Mouse (Mus musculus): Measurements from ENCODE around the gene Aasdh.
A peak's percentile ranks its signal among the peaks of the same experiment; 100 is the strongest.

Aasdh gene

GRCm38 (mm10) chr5:76910807-76911206 lies 5.5 kb upstream of the Aasdh start:
- no peak for DNase-seq (ENCODE audit: low spot score)

GRCm38 (mm10) chr5:76906155-76906499 lies 813 bp upstream of the Aasdh start:
- DNase-seq (ENCODE audit: low spot score): no peak

DNA sequence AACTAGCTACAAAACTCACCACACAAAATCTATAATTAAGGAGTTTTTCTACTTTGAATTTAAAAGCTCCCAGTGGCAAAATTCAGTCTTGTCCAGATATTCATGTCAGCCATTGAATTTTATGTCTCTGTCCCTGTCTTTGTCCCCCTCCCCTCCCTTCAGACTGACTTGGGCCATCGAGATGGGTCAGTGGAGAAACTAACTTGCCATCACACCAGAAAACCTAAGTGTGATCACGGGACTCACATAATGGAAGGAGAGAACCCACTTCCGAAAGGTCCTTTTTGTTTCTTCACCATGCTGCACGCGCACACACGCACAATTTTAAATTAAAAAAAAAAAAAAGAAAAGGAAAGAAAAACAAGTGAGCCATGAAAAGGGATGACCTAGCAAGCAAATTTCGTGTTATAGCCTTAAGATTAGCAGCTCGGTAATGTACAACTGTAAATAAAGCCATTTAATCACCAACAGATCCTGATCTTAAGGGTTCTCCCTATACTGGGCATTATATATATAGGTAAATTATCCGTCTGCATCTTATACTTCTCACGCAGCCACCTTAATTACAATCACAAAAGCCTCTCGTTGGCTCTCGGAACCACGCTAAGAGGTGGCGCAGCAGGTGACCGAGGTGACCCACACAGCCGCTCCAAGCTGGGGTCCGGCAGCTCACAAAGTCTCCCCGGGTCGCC lies 455 bp downstream of the Aasdh start:
- DNase-seq (ENCODE audit: low spot score): no peak

DNA sequence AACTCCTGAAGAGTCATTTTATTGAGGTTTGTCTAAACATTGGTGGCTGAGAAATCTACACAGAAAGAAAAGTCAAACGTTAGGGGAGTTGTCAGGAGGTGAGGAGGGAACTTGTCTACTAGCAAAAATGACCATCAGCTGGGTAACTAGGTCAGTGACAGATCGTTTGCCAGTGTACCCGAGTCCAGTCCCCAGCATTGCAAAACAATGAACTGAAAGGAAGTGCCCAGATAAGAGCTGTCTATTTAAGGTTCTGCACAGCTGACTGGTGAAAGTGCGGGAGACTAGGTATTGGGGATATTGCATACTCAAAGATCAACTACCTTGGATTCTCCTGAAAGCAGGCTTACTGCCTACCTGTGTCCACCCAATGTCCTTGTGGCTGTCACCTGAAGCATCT lies 3.2 kb downstream of the Aasdh start:
- no peak for DNase-seq (ENCODE audit: low spot score)

DNA sequence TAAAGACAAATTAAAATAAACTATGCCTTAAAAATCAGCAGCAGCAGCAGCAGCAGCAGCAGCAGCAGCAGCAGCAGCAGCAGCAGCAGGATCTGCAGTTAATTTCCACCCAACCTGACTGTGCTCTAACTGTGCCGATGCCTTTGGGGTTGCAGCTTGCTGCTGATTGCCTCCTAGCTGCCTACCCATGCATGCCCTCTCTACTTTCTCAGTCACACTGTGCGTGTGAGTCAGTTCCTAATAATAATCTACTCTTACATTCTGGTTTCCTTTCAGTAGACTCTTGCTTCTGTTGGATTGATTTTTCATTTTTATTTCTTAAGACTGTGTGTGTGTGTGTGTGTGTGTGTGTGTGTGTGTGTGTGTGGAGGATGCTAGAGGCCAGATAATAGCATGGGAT lies 12.2 kb downstream of the Aasdh start:
- no peak for DNase-seq (ENCODE audit: low spot score)

DNA sequence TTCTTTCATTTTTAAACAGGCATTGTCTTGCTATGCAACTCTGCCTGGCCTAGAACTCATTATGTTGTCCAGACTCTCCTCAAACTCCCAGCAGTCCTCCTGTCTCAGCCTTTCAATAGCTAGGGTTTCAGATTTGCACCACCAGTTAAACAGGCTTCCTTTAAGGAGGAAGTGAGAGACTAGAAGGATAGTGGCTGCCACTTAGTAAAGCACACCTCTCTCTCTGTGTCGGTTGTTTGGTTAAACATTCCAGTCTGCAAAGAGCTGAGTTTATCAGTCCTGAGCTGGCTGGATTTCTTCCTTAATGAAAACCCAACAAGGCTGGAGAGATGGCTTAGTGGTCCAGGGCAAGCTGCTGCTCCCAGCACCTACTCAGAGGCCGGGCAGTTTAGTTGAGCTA lies 12.7 kb downstream of the Aasdh start:
- no peak for DNase-seq (ENCODE audit: low spot score)

DNA sequence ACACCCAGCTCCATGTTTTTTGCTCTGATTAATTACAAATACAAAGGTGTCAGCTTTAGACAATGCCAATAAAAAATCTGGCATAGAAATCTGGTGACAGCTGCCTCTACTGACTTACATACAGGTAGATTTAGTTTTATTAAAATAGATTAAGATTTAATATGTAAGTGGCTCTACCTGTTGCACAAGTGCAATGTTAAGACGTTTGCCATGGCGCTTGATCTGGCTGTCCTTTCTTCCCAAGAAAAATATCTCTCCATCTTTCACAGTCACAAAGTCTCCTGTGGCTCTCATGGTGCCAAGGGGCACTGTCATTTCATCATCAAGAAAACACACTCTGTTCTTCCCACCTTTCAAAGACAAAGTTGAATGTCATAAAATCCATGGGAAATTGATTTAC lies 18.3 kb downstream of the Aasdh start:
- DNase-seq (ENCODE audit: low spot score): no peak

GRCm38 (mm10) chr5:76884107-76884506 lies 21.2 kb downstream of the Aasdh start:
- DNase-seq (ENCODE audit: low spot score): no peak

DNA sequence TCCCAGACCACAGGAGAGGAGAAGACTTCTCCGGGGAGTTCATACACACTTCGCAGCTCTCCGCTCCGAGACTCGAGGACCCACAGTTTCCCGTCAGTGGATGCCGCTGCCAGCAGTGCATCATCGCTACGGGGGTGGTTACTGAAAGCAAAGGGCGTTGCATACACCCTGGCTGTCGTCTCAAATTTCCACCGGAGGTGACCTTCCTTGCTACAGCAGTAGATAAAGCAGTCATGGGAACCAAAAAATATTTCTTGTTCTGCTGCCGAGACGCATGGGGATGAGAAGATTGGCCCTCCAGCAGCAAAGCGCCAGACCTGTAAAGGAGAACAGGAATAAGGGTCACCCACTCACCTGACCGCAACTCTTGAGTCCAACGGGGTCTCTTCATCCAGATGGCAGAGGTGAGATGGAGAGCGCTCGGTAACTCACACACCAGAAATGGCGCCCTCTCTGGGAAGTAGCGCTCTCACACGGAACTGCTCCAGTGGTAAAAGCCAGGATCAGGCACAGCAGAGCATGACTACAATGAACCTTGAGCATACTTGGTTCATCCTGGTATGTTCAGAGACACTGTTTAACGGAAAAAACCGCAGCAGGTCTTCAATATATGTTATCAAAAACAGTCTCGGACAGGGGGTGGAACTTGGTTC lies 29.1 kb downstream of the Aasdh start:
- no peak for DNase-seq (ENCODE audit: low spot score)

DNA sequence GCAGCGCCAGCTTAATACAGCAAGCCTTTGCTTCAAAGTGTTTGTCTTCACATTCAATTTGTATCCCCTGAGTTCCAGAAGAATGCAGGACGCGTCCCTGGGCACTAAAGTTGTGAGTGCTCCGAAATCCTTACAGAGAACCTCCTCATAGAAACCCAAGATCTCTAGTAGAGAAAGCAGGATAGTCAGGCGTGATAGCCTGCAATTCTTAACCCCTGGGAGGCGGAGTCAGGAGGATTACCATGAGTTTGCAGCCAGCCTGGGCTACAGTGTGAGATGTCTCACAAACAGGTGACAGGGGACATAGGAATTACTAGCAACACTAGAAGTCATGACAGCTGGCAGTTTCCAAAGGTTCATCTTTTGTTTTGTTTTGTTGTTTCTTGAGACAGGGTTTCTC lies 35.8 kb downstream of the Aasdh start:
- DNase-seq (ENCODE audit: low spot score): no peak

GRCm38 (mm10) chr5:76868693-76869286 lies 36.5 kb downstream of the Aasdh start:
- peak; percentile 71 for DNase-seq (ENCODE audit: low spot score)

- DNase-seq (ENCODE audit: low spot score): no peak
Measured at GRCm38 (mm10) chr5:76866819-76867218, 38.5 kb downstream of the Aasdh start.

DNA sequence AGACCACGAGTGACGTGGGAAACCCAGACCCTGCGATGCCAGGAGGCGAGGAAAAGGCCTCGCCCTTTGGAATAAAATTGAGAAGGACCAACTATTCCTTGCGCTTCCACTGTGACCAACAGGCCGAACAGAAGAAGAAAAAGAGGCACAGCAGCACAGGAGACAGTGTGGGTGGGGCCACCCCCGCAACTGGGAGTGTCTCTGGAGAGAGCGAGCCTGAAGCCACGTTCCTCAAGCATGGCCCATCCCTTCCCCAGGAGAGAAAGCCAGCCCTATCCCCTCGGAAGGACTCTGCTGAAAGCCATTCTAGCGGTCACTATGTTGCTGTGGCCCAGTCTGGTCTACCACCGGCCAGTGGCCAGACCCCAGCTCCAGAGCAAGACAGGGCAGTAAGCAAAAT lies 46.9 kb downstream of the Aasdh start:
- no peak for DNase-seq (ENCODE audit: low spot score)

DNA sequence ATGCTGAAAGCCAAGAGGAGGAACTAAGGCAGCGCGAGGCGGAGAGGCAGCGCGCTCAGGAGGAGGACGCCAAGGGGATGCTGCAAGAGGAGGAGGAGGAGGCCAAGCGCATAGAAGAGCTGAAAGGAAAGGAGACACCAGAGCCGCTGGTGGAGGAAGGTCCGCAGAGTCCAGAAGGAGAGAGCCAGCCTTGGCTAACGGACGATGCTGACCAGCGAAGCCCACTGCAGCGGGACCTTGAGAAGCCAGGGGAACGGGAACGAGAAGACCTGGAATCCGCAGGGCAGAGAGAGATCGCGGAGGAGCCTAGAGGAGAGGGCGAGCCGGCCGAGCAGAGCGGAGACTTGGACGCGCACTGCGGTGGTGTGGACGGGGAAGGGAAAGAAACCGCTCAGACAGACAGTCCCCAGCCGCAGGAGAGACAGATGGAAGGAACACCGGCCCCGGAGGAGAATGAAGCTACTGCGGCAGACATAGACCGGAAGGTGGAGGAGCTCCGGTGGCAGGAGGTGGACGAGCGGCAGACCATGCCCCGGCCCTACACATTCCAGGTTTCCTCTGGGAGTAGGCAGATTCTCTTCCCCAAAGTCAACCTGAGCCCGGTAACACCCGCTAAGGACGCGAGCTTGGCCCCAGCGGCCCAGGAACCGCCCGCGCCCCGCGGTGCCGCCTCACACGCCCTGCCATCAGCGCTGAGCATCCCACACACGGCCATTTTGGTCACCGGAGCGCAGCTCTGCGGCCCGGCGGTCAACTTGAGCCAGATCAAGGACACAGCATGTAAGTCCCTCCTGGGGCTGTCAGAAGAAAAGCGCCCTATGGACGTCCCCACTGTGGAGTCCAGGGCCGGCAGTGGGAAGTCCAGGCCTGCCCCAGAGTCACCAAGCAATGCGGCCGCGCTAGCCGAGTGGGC lies 48.0 kb downstream of the Aasdh start:
- DNase-seq (ENCODE audit: low spot score): peak; percentile 53

- DNase-seq (ENCODE audit: low spot score): no peak
Measured at GRCm38 (mm10) chr5:76855829-76856600, 49.3 kb downstream of the Aasdh start.

- DNase-seq (ENCODE audit: low spot score): peak; percentile 89
Measured at GRCm38 (mm10) chr5:76853549-76853948, 51.8 kb downstream of the Aasdh start.

- DNase-seq (ENCODE audit: low spot score): no peak
Measured at GRCm38 (mm10) chr5:76851316-76851715, 54.0 kb downstream of the Aasdh start.

DNA sequence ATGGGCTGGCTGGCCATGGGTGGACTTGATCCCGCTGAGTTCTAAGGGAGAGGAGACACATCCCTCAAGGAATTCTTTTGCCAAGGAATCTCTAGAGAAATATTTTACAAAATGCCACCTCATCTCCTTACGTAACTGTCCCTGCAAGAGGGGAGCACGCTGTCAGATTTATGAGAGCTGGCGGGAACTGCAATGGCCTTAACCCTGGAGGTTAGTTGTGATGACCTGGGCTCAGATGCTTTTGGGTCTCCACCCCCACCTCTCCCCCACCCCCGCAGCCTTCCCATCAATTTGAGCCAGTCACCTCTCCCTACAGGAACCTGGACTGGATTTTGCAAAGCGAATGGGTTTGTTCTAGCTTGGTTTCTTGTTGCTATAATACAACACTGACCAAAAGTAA lies 58.2 kb downstream of the Aasdh start:
- no peak for DNase-seq (ENCODE audit: low spot score)

DNA sequence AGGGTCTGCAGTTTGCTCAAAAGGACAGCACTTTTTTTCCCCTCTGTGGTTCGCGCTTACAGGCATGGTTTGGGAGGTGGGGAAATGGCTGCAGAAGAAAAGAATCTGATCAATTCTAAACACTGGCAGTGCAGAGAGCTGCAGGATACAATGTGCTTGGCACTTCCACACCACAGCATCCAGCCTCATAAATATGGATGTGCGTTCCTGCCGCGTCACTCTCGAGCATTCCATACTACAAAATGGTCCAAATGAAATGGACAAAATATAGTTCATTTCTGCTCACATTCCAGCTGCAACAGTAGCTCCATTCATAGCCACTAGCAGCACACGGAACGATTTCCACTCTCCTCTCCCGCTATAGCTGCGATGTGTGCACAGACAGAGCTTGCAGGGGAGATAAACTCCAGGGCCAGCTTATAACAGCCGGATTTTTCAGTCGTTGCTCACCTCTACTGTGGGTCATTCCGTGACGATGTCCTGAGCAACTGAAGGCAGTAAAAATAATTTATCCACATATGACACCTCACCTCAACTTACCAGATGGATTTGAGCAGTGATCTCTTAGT lies 60.6 kb downstream of the Aasdh start:
- no peak for DNase-seq (ENCODE audit: low spot score)

DNA sequence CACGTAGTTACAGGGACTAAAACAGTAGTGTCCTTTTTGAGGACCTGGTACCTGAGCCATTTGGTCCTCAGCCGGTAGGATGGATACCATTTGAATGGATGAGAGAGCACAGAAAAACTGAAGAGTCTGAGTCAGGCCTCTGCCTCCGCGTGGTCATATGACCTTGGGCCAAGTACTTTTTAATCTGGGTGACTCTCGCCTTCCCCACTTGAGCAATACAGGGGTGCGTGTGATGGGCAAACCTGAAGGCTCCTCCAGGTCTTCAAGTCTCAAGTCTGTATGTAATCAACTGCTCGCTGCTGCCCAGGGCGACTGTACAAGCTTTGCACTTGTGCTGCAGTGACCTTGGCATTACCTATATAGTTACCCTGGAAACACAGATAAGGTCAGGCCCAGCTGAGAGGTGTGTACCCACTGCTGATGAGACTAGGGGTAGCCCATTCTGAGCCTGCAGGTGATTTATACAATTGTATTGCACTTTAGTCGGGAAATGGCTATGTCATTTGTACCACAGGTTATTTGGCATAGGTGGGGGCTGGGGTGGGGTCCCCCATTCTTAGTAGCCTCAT lies 61.4 kb downstream of the Aasdh start:
- no peak for DNase-seq (ENCODE audit: low spot score)

GRCm38 (mm10) chr5:76843448-76843847 lies 61.9 kb downstream of the Aasdh start:
- peak; percentile 63 for DNase-seq (ENCODE audit: low spot score)

Data from embryo, embryonic 10 days (tissue).